Mouse (Mus musculus): Measurements from ENCODE around the gene Mfn1. TPM values are rescaled to one million over a fixed set of nuclear protein-coding genes. Genes with fewer than 3 reads are reported as not detected.

Gene Mfn1
- polyA plus RNA-seq, 1 experiment from 2014 or later = 19.5 TPM

DNA sequence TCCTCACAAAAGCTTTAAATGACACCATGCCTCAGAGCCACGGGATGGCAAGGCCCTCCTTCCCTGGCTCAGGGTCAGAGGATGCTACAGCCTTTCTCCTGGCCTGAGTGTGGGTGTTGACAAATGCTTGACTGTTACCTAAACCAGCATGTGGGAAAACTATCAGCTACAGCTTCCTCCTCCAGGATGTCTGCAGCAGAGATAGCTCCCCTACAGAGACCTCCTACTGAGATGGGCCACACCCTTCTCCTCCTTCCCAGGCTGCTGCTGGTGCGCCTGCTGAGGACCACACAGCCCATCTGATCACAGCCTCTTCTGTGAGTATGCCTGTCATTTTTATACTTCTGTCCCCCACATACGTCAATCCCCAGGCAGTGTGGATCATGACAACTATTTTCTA lies 70.1 kb downstream of the Mfn1 start:
- no peak overlapping the region for H3K4me3 ChIP-seq (ENCODE audit: low read depth, low read length)
- no peaks in the 10 kb centered on the region for H3K27me3 ChIP-seq (replicated peaks; ENCODE audit: insufficient read depth, low read length)
- ATAC-seq (no peak), DNase-seq (ENCODE audit: low spot score) (no peak)
- no peak overlapping the region for H3K27ac ChIP-seq (ENCODE audit: low read length)
- H3K36me3 ChIP-seq (ENCODE audit: insufficient read depth, low read length) = no peaks in the 10 kb centered on the region
- no peak for TF ChIP-seq EP300 (IDR thresholded peaks at IDR 0.05)
- TF ChIP-seq CTCF (IDR thresholded peaks at IDR 0.05) = no peak
- H3K4me1 ChIP-seq (ENCODE audit: insufficient read depth, low read depth, low read length) = no peaks in the 10 kb centered on the region
- H3K4me2 ChIP-seq (replicated peaks; ENCODE audit: low read depth, low read length) = no peak overlapping the region
- 56% methylated on average over 3 of the region's 3 CpGs for WGBS
- no peak overlapping the region for H3K9ac ChIP-seq (replicated peaks; ENCODE audit: low read depth)
- H3K9me3 ChIP-seq (ENCODE audit: low read length) = no peaks in the 10 kb centered on the region

DNA sequence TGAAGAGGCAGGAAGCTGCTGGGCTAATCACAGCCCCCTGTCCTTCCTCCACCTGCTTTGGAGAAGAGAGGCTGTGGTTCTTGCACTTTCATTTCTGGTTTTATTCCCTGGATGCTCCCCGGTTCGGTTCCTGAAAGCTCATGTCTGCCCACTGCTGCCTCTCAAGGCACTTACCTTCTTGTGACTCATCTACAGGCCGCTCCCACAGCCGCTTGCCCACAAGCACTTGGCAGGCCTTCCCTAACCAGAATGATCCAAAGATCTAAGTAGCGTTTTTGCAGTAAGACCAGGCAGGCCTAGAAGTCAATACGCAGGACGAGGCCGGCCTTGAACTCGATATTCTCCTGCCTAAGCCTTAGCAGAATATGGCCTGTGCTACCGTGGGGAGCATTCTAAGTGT lies 71.8 kb downstream of the Mfn1 start:
- Histone ChIP-seq H3K36me3 (ENCODE audit: insufficient read depth, low read length) (no peaks in the 10 kb centered on the region), H3K4me2 (replicated peaks; ENCODE audit: low read depth, low read length) (no peak overlapping the region), H3K4me3 (ENCODE audit: low read depth, low read length) (no peak overlapping the region), H3K27me3 (replicated peaks; ENCODE audit: insufficient read depth, low read length) (no peaks in the 10 kb centered on the region), H3K9me3 (ENCODE audit: low read length) (no peaks in the 10 kb centered on the region), H3K9ac (replicated peaks; ENCODE audit: low read depth) (no peak overlapping the region), H3K27ac (ENCODE audit: low read length) (no peak overlapping the region), H3K4me1 (ENCODE audit: insufficient read depth, low read depth, low read length) (no peaks in the 10 kb centered on the region)
- TF ChIP-seq EP300 (IDR thresholded peaks at IDR 0.05) = no peak
- no peak for TF ChIP-seq CTCF (IDR thresholded peaks at IDR 0.05)
- peak; percentile 32 for DNase-seq (ENCODE audit: low spot score)
- 83% methylated on average over 10 of the region's 10 CpGs for WGBS
- ATAC-seq = no peak

GRCm38 (mm10) chr3:32609233-32609632 lies 80.0 kb downstream of the Mfn1 start:
- Histone ChIP-seq H3K4me3 (ENCODE audit: low read depth, low read length) (no peak overlapping the region), H3K4me2 (replicated peaks; ENCODE audit: low read depth, low read length) (no peak overlapping the region), H3K27ac (ENCODE audit: low read length) (no peak overlapping the region), H3K36me3 (ENCODE audit: insufficient read depth, low read length) (no peaks in the 10 kb centered on the region), H3K9ac (replicated peaks; ENCODE audit: low read depth) (no peak overlapping the region), H3K27me3 (replicated peaks; ENCODE audit: insufficient read depth, low read length) (no peaks in the 10 kb centered on the region), H3K9me3 (ENCODE audit: low read length) (no peaks in the 10 kb centered on the region), H3K4me1 (ENCODE audit: insufficient read depth, low read depth, low read length) (no peaks in the 10 kb centered on the region; the same call in 1 of the 2 replicates)
- DNase-seq (ENCODE audit: low spot score) (no peak), ATAC-seq (no peak)
- TF ChIP-seq CTCF (IDR thresholded peaks at IDR 0.05) (no peak), EP300 (IDR thresholded peaks at IDR 0.05) (no peak)
- 97% methylated on average over 4 of the region's 4 CpGs for WGBS

DNA sequence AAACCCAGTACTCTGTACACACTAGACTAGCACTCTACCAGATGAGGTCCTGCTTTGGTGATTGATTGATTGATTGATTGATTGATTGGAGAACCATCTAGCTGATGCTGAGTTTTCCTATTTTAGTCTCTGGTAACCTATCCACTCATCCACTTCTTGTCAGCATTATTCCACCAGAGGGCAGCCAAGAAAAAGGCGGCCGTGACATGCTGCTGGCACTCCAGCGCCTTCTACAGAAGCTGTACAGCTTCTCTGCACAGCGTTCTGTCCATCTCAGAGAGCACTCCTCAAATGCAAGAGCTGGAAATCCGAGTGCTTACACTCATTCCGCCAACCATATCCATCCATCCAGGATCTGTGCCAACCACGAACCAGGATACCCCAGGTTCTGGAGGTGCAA lies 81.3 kb downstream of the Mfn1 start:
- peak; percentile 71 for ATAC-seq
- Histone ChIP-seq H3K4me1 (ENCODE audit: insufficient read depth, low read depth, low read length) (peaks cover 5% of the 10 kb centered on the region; the same call in 1 of the 2 replicates), H3K27me3 (replicated peaks; ENCODE audit: insufficient read depth, low read length) (no peaks in the 10 kb centered on the region), H3K9me3 (ENCODE audit: low read length) (no peaks in the 10 kb centered on the region), H3K4me3 (ENCODE audit: low read depth, low read length) (no peak overlapping the region), H3K36me3 (ENCODE audit: insufficient read depth, low read length) (no peaks in the 10 kb centered on the region), H3K27ac (ENCODE audit: low read length) (no peak overlapping the region), H3K9ac (replicated peaks; ENCODE audit: low read depth) (no peak overlapping the region), H3K4me2 (replicated peaks; ENCODE audit: low read depth, low read length) (no peak overlapping the region)
- 27% methylated on average over 7 of the region's 7 CpGs for WGBS
- peak; percentile 79 for DNase-seq (ENCODE audit: low spot score)
- TF ChIP-seq CTCF (IDR thresholded peaks at IDR 0.05) = peak; percentile 86
- no peak for TF ChIP-seq EP300 (IDR thresholded peaks at IDR 0.05)

- Histone ChIP-seq H3K4me1 (ENCODE audit: insufficient read depth, low read depth, low read length) (peaks cover 5% of the 10 kb centered on the region; the same call in 1 of the 2 replicates), H3K36me3 (ENCODE audit: insufficient read depth, low read length) (no peaks in the 10 kb centered on the region), H3K4me2 (replicated peaks; ENCODE audit: low read depth, low read length) (no peak overlapping the region), H3K9ac (replicated peaks; ENCODE audit: low read depth) (no peak overlapping the region), H3K27me3 (replicated peaks; ENCODE audit: insufficient read depth, low read length) (no peaks in the 10 kb centered on the region), H3K4me3 (ENCODE audit: low read depth, low read length) (no peak overlapping the region), H3K27ac (ENCODE audit: low read length) (no peak overlapping the region), H3K9me3 (ENCODE audit: low read length) (no peaks in the 10 kb centered on the region)
- WGBS = 51% methylated on average over 11 of the region's 11 CpGs
- ATAC-seq (no peak), DNase-seq (ENCODE audit: low spot score) (peak; percentile 8)
- TF ChIP-seq CTCF (IDR thresholded peaks at IDR 0.05) = no peak
- TF ChIP-seq EP300 (IDR thresholded peaks at IDR 0.05) = no peak
Observed at GRCm38 (mm10) chr3:32611606-32612170, 82.4 kb downstream of the Mfn1 start.

DNA sequence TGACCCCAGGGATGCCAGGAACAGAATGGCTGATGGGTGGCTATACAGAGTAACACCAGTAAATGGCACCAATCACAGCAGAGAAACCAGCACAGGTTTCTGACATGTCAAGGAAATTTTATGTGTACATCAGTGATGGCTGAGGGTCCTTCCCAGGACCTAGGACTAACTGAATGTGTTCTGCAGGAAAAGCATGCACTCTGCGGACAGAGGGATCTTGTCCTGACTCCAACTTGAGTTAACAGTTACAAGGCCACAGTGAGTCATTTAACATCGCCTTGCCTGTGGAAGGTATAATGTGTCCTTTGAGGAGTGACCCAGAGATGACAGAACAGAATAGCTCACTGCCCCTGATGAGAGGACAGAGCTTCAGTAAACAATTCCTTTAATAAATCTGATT lies 85.5 kb downstream of the Mfn1 start:
- no peak overlapping the region for H3K27ac ChIP-seq (ENCODE audit: low read length)
- peak overlapping the region; percentile 27; the same call in 1 of the 2 replicates for H3K4me2 ChIP-seq (replicated peaks; ENCODE audit: low read depth, low read length)
- no peak for DNase-seq (ENCODE audit: low spot score)

More for the DNA sequence above, 85.5 kb downstream of the Mfn1 start:
- H3K9me3 ChIP-seq (ENCODE audit: low read length) = no peaks in the 10 kb centered on the region
- H3K4me1 ChIP-seq (ENCODE audit: insufficient read depth, low read depth, low read length) = peaks cover 5% of the 10 kb centered on the region; the same call in 1 of the 2 replicates
- no peaks in the 10 kb centered on the region for H3K36me3 ChIP-seq (ENCODE audit: insufficient read depth, low read length)
- peak overlapping the region; percentile 67; the same call in 1 of the 2 replicates for H3K4me3 ChIP-seq (ENCODE audit: low read depth, low read length)
- WGBS = 53% methylated on average over 2 of the region's 2 CpGs
- TF ChIP-seq EP300 (IDR thresholded peaks at IDR 0.05) (no peak), CTCF (IDR thresholded peaks at IDR 0.05) (no peak)
- H3K9ac ChIP-seq (replicated peaks; ENCODE audit: low read depth) = no peak overlapping the region
- ATAC-seq = no peak
- no peaks in the 10 kb centered on the region for H3K27me3 ChIP-seq (replicated peaks; ENCODE audit: insufficient read depth, low read length)
